Mouse (Mus musculus): ENCODE results near the gene Lin7a. TPM values are rescaled to one million over a fixed set of nuclear protein-coding genes. Genes with fewer than 3 reads are reported as not detected.
A peak's percentile ranks its signal among the peaks of the same experiment; 100 is the strongest.

Gene Lin7a
- 10 to 100 TPM; 16.4 to 19.0 TPM for total RNA-seq (2021)

DNA sequence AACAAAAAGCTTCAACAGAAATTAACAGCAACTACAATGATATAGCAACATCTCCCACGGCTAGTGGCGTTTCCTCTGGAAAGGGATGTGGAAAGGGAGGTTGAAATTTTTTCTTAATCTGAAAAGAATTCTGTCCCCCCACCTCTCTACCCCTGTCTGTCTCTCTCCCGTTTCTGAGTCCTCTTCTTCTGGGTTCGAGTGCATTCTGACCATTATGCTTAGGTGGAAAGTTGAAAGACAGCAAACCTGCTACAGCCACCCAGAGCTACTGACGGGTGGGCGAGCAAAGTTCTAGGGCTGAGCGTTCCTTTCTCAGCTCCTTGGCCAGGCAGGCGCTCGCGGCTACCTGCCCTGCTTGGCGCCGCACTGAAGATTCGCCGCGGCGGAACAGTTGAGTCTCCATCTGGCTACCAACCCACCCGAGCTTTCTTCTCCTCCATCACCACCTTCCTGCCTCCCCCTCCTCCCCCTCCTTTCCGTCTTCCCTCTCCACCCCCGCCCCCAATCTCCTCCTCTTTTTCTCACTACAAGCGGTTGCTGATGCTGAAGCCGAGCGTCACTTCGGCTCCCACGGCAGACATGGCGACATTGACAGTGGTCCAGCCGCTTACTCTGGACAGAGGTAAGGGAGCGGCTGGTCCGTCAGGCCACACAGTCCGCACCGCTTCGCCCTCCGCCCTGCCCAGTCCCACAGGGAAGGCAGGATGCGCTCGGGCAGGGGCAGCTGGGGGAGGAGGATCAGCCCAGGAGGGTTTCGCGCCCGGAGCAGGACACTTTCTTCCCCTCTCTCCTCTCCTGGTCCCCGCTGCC, at the start of gene Lin7a:
Gene Lin7a, plus strand, starts transcription at position 366 of the 810 bp plus-strand sequence.
- intact Hi-C loops (cut with DNase I), result loop anchor here (5.0 kb wide), 1 partner anchor 339 kb away; no protein-coding TSS in a partner anchor
- DNase-seq, result peak; percentile 61

DNA sequence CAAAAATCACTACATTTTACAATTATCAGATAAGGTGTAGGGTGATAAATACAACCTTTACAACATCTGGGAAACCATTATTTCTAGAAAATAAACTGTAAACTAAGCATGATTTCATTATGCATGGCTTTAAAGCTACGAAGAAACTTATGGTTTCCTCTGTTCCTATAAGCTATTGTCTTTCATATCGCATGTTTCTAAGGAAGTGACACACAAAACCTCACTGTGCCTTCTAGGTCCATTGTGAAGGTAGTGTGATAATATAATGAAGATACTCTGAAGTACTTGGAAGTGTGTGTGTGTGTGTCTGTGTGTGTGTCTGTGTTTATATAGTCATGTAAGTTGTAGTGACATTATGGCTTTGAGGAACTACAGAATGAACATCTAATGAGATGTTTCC, 49.8 kb upstream of the Lin7a start:
- intact Hi-C loops (cut with DNase I), result no loop called here
- DNase-seq, result no peak

DNA sequence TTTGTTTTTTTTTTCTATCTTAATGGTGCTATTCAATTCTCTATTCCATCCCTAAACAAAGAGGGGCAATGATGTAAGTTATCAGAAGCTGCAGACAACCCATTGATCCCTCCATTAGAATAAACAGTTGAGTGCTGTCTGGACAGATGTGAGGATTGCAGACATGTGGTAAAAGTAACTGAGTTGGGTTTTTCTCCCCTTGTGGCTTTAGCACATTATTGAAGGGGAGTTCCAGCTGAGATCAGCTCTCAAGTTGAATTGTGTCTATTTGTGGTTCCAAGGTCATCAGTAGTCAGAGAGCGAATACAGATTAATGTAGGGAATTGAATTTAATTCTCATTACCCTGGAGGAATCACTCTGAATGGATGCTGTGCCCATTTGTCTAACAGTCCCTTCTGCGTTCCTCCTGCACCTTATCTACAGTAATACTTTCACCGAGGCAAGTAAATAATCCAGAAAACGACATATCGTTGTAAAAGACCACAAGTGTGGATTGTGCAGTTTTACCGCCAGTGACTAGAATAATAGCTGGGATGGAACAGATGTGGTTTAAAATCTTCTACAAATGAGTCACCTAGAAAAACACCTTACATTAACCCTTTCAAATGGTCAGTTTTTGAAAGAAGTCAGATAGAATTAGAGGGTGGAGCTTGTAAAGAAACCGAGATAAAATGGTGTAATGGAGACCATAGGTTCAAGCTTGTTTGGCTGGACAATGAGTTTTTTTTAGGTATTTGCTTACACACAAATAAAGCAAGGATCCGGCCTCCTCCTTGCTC, 48.9 kb upstream of the Lin7a start:
- intact Hi-C loops (cut with DNase I), result no loop called here
- no peak for DNase-seq

GRCm38 (mm10) chr10:107223186-107223440, 48.4 kb upstream of the Lin7a start:
- intact Hi-C loops (cut with DNase I), result no loop called here
- DNase-seq, result no peak

- intact Hi-C loops (cut with DNase I), result no loop called here
Measured at GRCm38 (mm10) chr10:107223821-107224220, 47.7 kb upstream of the Lin7a start.

GRCm38 (mm10) chr10:107224596-107225330, 46.7 kb upstream of the Lin7a start:
- DNase-seq, result no peak
- intact Hi-C loops (cut with DNase I), result no loop called here

More at GRCm38 (mm10) chr10:107223821-107224220, 47.7 kb upstream of the Lin7a start:
- DNase-seq, result no peak

GRCm38 (mm10) chr10:107225331-107225835, 46.1 kb upstream of the Lin7a start:
- intact Hi-C loops (cut with DNase I), result no loop called here
- DNase-seq, result no peak

GRCm38 (mm10) chr10:107225871-107226270, 45.6 kb upstream of the Lin7a start:
- intact Hi-C loops (cut with DNase I), result no loop called here
- DNase-seq, result no peak

DNA sequence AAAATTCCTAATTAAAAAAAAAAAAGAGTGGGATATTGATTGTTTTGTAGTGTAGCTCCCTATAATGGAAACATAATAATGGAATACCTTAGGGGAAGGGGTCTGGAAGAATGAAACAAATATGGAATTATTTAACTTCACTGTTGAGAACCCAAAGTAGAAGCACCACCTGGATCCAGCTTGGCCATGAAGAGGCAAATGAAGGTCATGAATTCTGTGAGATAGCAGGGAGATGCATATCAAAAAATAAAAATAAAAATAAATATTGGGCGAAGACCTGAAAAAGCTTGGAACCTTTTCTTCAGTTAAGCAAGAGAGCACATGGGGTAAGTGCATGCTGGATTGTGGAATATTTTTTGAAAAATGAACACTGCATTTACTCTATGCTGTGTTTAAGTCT, 43.6 kb upstream of the Lin7a start:
- intact Hi-C loops (cut with DNase I), result no loop called here
- no peak for DNase-seq

- intact Hi-C loops (cut with DNase I), result no loop called here
- DNase-seq, result no peak
Measured at GRCm38 (mm10) chr10:107228776-107229175, 42.7 kb upstream of the Lin7a start.

- intact Hi-C loops (cut with DNase I), result no loop called here
- no peak for DNase-seq
Measured at GRCm38 (mm10) chr10:107229416-107229815, 42.1 kb upstream of the Lin7a start.

GRCm38 (mm10) chr10:107230081-107230850, 41.2 kb upstream of the Lin7a start:
- no peak for DNase-seq
- intact Hi-C loops (cut with DNase I), result no loop called here

- intact Hi-C loops (cut with DNase I), result no loop called here
Measured at GRCm38 (mm10) chr10:107230851-107231130, 40.7 kb upstream of the Lin7a start.

GRCm38 (mm10) chr10:107231421-107232010, 40.0 kb upstream of the Lin7a start:
- DNase-seq, result no peak
- intact Hi-C loops (cut with DNase I), result no loop called here

More at GRCm38 (mm10) chr10:107230851-107231130, 40.7 kb upstream of the Lin7a start:
- no peak for DNase-seq

DNA sequence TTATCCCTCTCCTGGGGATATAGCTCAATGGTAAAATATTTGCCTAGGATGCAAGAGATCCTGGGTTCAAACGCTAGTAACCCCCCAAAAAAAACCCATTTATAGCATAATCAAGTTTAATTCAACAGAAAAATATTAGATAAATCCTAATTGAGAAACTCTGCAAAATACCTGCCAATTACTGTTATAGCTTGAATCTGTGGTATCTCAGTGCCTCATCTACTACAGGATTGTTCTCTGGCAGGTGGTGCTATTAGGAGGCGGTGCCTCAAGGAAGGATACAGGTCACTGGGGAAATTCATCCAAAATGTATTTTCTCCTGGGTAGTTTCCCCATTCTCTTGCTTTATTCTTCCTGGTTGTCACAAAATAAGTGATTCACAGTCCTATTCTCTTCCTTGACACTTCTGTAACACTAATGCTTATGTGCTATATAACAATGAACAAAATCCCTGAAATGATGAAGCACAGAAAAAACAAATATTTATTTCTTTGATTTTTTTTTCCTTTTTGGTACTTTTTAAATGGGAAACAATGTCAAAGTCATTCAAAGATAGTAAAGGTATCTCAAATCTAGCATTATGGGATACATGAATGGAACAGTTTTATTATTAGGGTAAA, 38.9 kb upstream of the Lin7a start:
- no peak for DNase-seq
- intact Hi-C loops (cut with DNase I), result no loop called here

DNA sequence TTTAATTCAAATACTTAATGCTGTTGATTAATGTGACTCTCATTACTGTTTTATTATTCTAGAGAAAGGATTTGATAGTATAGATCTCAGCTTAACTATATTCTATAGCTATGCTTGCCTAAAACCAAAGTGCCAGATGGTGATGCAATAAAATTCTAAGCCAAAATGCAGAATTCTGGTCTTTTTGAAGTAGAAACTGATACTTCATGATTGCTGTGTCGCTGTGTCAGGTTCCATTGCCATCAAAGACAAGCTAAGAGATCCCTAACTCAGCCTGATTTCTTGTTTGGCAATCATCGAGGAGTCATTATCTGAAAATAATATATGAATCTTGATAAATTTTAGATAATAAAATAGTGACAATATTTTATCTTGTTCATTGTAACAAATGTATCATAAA, 38.3 kb upstream of the Lin7a start:
- intact Hi-C loops (cut with DNase I), result no loop called here
- no peak for DNase-seq

GRCm38 (mm10) chr10:107233825-107234224, 37.7 kb upstream of the Lin7a start:
- DNase-seq, result no peak
- intact Hi-C loops (cut with DNase I), result no loop called here

- DNase-seq, result no peak
Measured at GRCm38 (mm10) chr10:107234421-107235400, 36.8 kb upstream of the Lin7a start.

GRCm38 (mm10) chr10:107235496-107235895, 36.0 kb upstream of the Lin7a start:
- DNase-seq, result no peak
- intact Hi-C loops (cut with DNase I), result no loop called here

More at GRCm38 (mm10) chr10:107234421-107235400, 36.8 kb upstream of the Lin7a start:
- intact Hi-C loops (cut with DNase I), result no loop called here

All from left cerebral cortex, postnatal 4 days (tissue).